Mouse (Mus musculus) erythroblast, embryonic 14.5 days (primary cell): ENCODE results near the gene Tnfsf15.

Source experiments
- GATA1 ChIP-seq: IDR thresholded peaks from 2 replicates; pipeline ENCODE4 v1.6.1; 2012; ENCODE audit warnings: low read length, inconsistent platforms, mixed read lengths
- TAL1 ChIP-seq: IDR thresholded peaks from 3 replicates; pipeline ENCODE4 v1.6.1; 2012; ENCODE audit warnings: low read length, inconsistent platforms, mixed read lengths

- no peak for TF ChIP-seq GATA1
- TF ChIP-seq TAL1 = no peak
Measured at GRCm38 (mm10) chr4:63684412-63685252, 60.3 kb downstream of the Tnfsf15 start.
